Mouse (Mus musculus) monocyte, adult 2 months (primary cell): ENCODE data around the gene BC030867.
A peak's percentile ranks its signal among the peaks of the same experiment; 100 is the strongest.

Experiments used
- DNase-seq, 2 experiments: peaks; one replicate each; pipeline ENCODE4 v3.0.0; 2022; ENCODE audit warnings: low spot score in 2 of 2, low read depth in 1 of 2

BC030867 gene

GRCm38 (mm10) chr11:102248630-102249230 lies at the start of gene BC030867:
BC030867 (plus strand) TSS chr11:102248882.
- DNase-seq: peak; percentile 71 to 86

GRCm38 (mm10) chr11:102199856-102200255 lies 48.8 kb upstream of the BC030867 start:
- no peak for DNase-seq

- no peak for DNase-seq
Measured at GRCm38 (mm10) chr11:102201408-102201821, 47.3 kb upstream of the BC030867 start.

- DNase-seq: no peak
Measured at GRCm38 (mm10) chr11:102206481-102206880, 42.2 kb upstream of the BC030867 start.

GRCm38 (mm10) chr11:102207825-102208777 lies 40.6 kb upstream of the BC030867 start:
- DNase-seq: no peak

- no peak for DNase-seq
Measured at GRCm38 (mm10) chr11:102208846-102209245, 39.8 kb upstream of the BC030867 start.

- DNase-seq: no peak
Measured at GRCm38 (mm10) chr11:102209742-102210141, 38.9 kb upstream of the BC030867 start.

GRCm38 (mm10) chr11:102210185-102210584 lies 38.5 kb upstream of the BC030867 start:
- DNase-seq: no peak

GRCm38 (mm10) chr11:102211011-102211410 lies 37.7 kb upstream of the BC030867 start:
- no peak for DNase-seq

GRCm38 (mm10) chr11:102211936-102212341 lies 36.7 kb upstream of the BC030867 start:
- DNase-seq: no peak

GRCm38 (mm10) chr11:102214430-102215156 lies 34.1 kb upstream of the BC030867 start:
- no peak for DNase-seq

GRCm38 (mm10) chr11:102215511-102215910 lies 33.2 kb upstream of the BC030867 start:
- DNase-seq: no peak

GRCm38 (mm10) chr11:102216056-102216885 lies 32.4 kb upstream of the BC030867 start:
- DNase-seq: no peak

- DNase-seq: no peak
Measured at GRCm38 (mm10) chr11:102216886-102217240, 31.8 kb upstream of the BC030867 start.

- no peak for DNase-seq
Measured at GRCm38 (mm10) chr11:102217396-102217795, 31.3 kb upstream of the BC030867 start.

GRCm38 (mm10) chr11:102217876-102218430 lies 30.7 kb upstream of the BC030867 start:
- no peak for DNase-seq

GRCm38 (mm10) chr11:102218783-102219182 lies 29.9 kb upstream of the BC030867 start:
- DNase-seq: peak; percentile 60 to 71

- no peak for DNase-seq
Measured at GRCm38 (mm10) chr11:102219247-102219993, 29.3 kb upstream of the BC030867 start.

GRCm38 (mm10) chr11:102219994-102220346 lies 28.7 kb upstream of the BC030867 start:
- no peak for DNase-seq

GRCm38 (mm10) chr11:102220451-102220850 lies 28.2 kb upstream of the BC030867 start:
- no peak for DNase-seq
